Mouse (Mus musculus): Measurements from ENCODE around the gene Rabgap1l.

DNA sequence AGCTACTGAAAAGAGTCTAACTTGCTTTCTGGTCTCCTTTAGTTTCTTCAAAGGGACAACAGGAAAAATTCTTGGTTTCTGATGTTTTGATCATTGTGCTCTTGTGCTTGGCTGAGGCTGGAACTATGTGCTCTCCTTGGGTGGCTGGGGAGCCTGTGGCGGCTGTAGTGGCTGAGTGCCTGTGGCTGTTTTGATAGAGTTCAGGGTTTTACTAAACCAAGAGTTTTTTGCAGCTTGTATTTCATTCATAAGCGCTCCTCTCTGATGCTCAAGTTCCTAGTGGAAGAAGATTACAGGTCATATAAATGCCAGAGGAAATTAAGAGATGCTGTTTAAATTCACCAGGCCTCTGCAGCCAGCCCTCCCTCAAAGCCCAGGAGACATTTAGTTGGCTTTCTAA lies 568.9 kb downstream of the Rabgap1l start:
- TF ChIP-seq CTCF (IDR thresholded peaks at IDR 0.05; ENCODE audit: low read depth, low read length) (no peak), POLR2A (IDR thresholded peaks at IDR 0.05; ENCODE audit: extremely low read depth, insufficient read depth, low read length) (no peak)
